Mouse (Mus musculus): Measurements from ENCODE around the gene Gm7579. TPM values are rescaled to one million over a fixed set of nuclear protein-coding genes. Genes with fewer than 3 reads are reported as not detected.
"Not testable (repeated sequence)": the region's sequence is repeated elsewhere in the genome, so short reads cannot be mapped to it uniquely, and the experiment has no call there.

Gm7579 gene
- polyA plus RNA-seq, 1 experiment from 2014 or later: not detected

GRCm38 (mm10) chr7:142201064-142201463 lies 10.6 kb upstream of the Gm7579 start, which contains the start of gene Krtap5-3:
Gene Krtap5-3, plus strand, starts transcription at chr7:142201364.
- DNase-seq (ENCODE audit: low spot score) (no peak), ATAC-seq (ENCODE audit: insufficient number of reproducible peaks, low FRiP score, low TSS enrichment, low read depth) (no peak)
- H3K27ac ChIP-seq (replicated peaks; ENCODE audit: low read depth, low read length): no peak within 1 kb of the TSS
- no peak within 1 kb of the TSS for H3K4me3 ChIP-seq (ENCODE audit: low read depth, low read length)
- no peaks in the 10 kb centered on the region for H3K27me3 ChIP-seq (ENCODE audit: control insufficient read depth, insufficient read depth, low read length)
- 44% methylated on average over 1 of the region's 1 CpGs for WGBS
- no peaks in the 10 kb centered on the region for H3K36me3 ChIP-seq (ENCODE audit: control insufficient read depth, insufficient read depth, low read length)
- H3K4me2 ChIP-seq (ENCODE audit: low read depth, severe bottlenecking): no peak within 1 kb of the TSS
- no peaks in the 10 kb centered on the region for H3K9me3 ChIP-seq (ENCODE audit: control insufficient read depth, low read length)
- no peaks in the 10 kb centered on the region for H3K4me1 ChIP-seq (ENCODE audit: control insufficient read depth, insufficient read depth, low read length)
- H3K9ac ChIP-seq (ENCODE audit: low read length): no peak within 1 kb of the TSS

GRCm38 (mm10) chr7:142205488-142205887 lies 6.2 kb upstream of the Gm7579 start:
- Histone ChIP-seq H3K36me3 (ENCODE audit: control insufficient read depth, insufficient read depth, low read length) (no peaks in the 10 kb centered on the region), H3K4me3 (ENCODE audit: low read depth, low read length) (no peak overlapping the region), H3K4me2 (ENCODE audit: low read depth, severe bottlenecking) (no peak overlapping the region), H3K27me3 (ENCODE audit: control insufficient read depth, insufficient read depth, low read length) (no peaks in the 10 kb centered on the region), H3K9ac (ENCODE audit: low read length) (no peak overlapping the region), H3K27ac (replicated peaks; ENCODE audit: low read depth, low read length) (no peak overlapping the region), H3K9me3 (ENCODE audit: control insufficient read depth, low read length) (no peaks in the 10 kb centered on the region), H3K4me1 (ENCODE audit: control insufficient read depth, insufficient read depth, low read length) (no peaks in the 10 kb centered on the region)
- ATAC-seq (ENCODE audit: insufficient number of reproducible peaks, low FRiP score, low TSS enrichment, low read depth) (no peak), DNase-seq (ENCODE audit: low spot score) (no peak)

- not testable (repeated sequence) for H3K4me1 ChIP-seq (ENCODE audit: control insufficient read depth, insufficient read depth, low read length); ATAC-seq (ENCODE audit: insufficient number of reproducible peaks, low FRiP score, low TSS enrichment, low read depth); H3K27ac ChIP-seq (replicated peaks; ENCODE audit: low read depth, low read length); H3K36me3 ChIP-seq (ENCODE audit: control insufficient read depth, insufficient read depth, low read length); DNase-seq (ENCODE audit: low spot score); H3K9ac ChIP-seq (ENCODE audit: low read length); H3K4me3 ChIP-seq (ENCODE audit: low read depth, low read length); H3K9me3 ChIP-seq (ENCODE audit: control insufficient read depth, low read length); H3K4me2 ChIP-seq (ENCODE audit: low read depth, severe bottlenecking); H3K27me3 ChIP-seq (ENCODE audit: control insufficient read depth, insufficient read depth, low read length)
- WGBS: 79% methylated on average over 5 of the region's 5 CpGs
These were observed 4.8 kb upstream of the Gm7579 start for GRCm38 (mm10) chr7:142206891-142207290.

- not testable (repeated sequence) for H3K27me3 ChIP-seq (ENCODE audit: control insufficient read depth, insufficient read depth, low read length); DNase-seq (ENCODE audit: low spot score); ATAC-seq (ENCODE audit: insufficient number of reproducible peaks, low FRiP score, low TSS enrichment, low read depth); H3K36me3 ChIP-seq (ENCODE audit: control insufficient read depth, insufficient read depth, low read length); H3K9ac ChIP-seq (ENCODE audit: low read length); H3K9me3 ChIP-seq (ENCODE audit: control insufficient read depth, low read length); H3K4me2 ChIP-seq (ENCODE audit: low read depth, severe bottlenecking); H3K4me3 ChIP-seq (ENCODE audit: low read depth, low read length); H3K4me1 ChIP-seq (ENCODE audit: control insufficient read depth, insufficient read depth, low read length); H3K27ac ChIP-seq (replicated peaks; ENCODE audit: low read depth, low read length)
- 72% methylated on average over 1 of the region's 1 CpGs for WGBS
These were observed 477 bp downstream of the Gm7579 start for GRCm38 (mm10) chr7:142212136-142212535.

GRCm38 (mm10) chr7:142224518-142224917 lies 12.9 kb downstream of the Gm7579 start:
- no peak overlapping the region for H3K9ac ChIP-seq (ENCODE audit: low read length)
- H3K36me3 ChIP-seq (ENCODE audit: control insufficient read depth, insufficient read depth, low read length): no peaks in the 10 kb centered on the region
- ATAC-seq (ENCODE audit: insufficient number of reproducible peaks, low FRiP score, low TSS enrichment, low read depth) (no peak), DNase-seq (ENCODE audit: low spot score) (no peak)
- no peaks in the 10 kb centered on the region for H3K4me1 ChIP-seq (ENCODE audit: control insufficient read depth, insufficient read depth, low read length)
- no peaks in the 10 kb centered on the region for H3K27me3 ChIP-seq (ENCODE audit: control insufficient read depth, insufficient read depth, low read length)
- WGBS: 32% methylated on average over 2 of the region's 2 CpGs
- no peak overlapping the region for H3K4me2 ChIP-seq (ENCODE audit: low read depth, severe bottlenecking)
- H3K9me3 ChIP-seq (ENCODE audit: control insufficient read depth, low read length): no peaks in the 10 kb centered on the region
- H3K4me3 ChIP-seq (ENCODE audit: low read depth, low read length): no peak overlapping the region
- no peak overlapping the region for H3K27ac ChIP-seq (replicated peaks; ENCODE audit: low read depth, low read length)

- not testable (repeated sequence) for H3K27ac ChIP-seq (replicated peaks; ENCODE audit: low read depth, low read length); H3K9ac ChIP-seq (ENCODE audit: low read length); H3K4me1 ChIP-seq (ENCODE audit: control insufficient read depth, insufficient read depth, low read length); H3K27me3 ChIP-seq (ENCODE audit: control insufficient read depth, insufficient read depth, low read length); H3K36me3 ChIP-seq (ENCODE audit: control insufficient read depth, insufficient read depth, low read length); H3K4me3 ChIP-seq (ENCODE audit: low read depth, low read length); DNase-seq (ENCODE audit: low spot score); H3K4me2 ChIP-seq (ENCODE audit: low read depth, severe bottlenecking); H3K9me3 ChIP-seq (ENCODE audit: control insufficient read depth, low read length); ATAC-seq (ENCODE audit: insufficient number of reproducible peaks, low FRiP score, low TSS enrichment, low read depth)
- 55% methylated on average over 3 of the region's 3 CpGs for WGBS
These were observed 18.2 kb downstream of the Gm7579 start, which contains the start of gene Krtap5-5 for GRCm38 (mm10) chr7:142229871-142230270. Gene Krtap5-5, minus strand, starts transcription at chr7:142229971.

GRCm38 (mm10) chr7:142231540-142231939 lies 19.9 kb downstream of the Gm7579 start:
- no peaks in the 10 kb centered on the region for H3K4me1 ChIP-seq (ENCODE audit: control insufficient read depth, insufficient read depth, low read length)
- ATAC-seq (ENCODE audit: insufficient number of reproducible peaks, low FRiP score, low TSS enrichment, low read depth) (no peak), DNase-seq (ENCODE audit: low spot score) (no peak)
- H3K4me3 ChIP-seq (ENCODE audit: low read depth, low read length): no peak overlapping the region
- no peaks in the 10 kb centered on the region for H3K27me3 ChIP-seq (ENCODE audit: control insufficient read depth, insufficient read depth, low read length)
- no peak overlapping the region for H3K27ac ChIP-seq (replicated peaks; ENCODE audit: low read depth, low read length)
- H3K36me3 ChIP-seq (ENCODE audit: control insufficient read depth, insufficient read depth, low read length): no peaks in the 10 kb centered on the region
- WGBS: 29% methylated on average over 1 of the region's 1 CpGs
- H3K9ac ChIP-seq (ENCODE audit: low read length): no peak overlapping the region
- H3K9me3 ChIP-seq (ENCODE audit: control insufficient read depth, low read length): no peaks in the 10 kb centered on the region; the same call in 1 of the 2 replicates
- H3K4me2 ChIP-seq (ENCODE audit: low read depth, severe bottlenecking): no peak overlapping the region

GRCm38 (mm10) chr7:142240978-142241377 lies 29.3 kb downstream of the Gm7579 start, which contains the start of gene Gm40460:
Gene Gm40460, minus strand, starts transcription at chr7:142241078.
- no peak within 1 kb of the TSS for H3K4me3 ChIP-seq (ENCODE audit: low read depth, low read length)
- 64% methylated on average over 2 of the region's 2 CpGs for WGBS

GRCm38 (mm10) chr7:142249824-142250223 lies 38.2 kb downstream of the Gm7579 start:
- H3K4me2 ChIP-seq (ENCODE audit: low read depth, severe bottlenecking): no peak overlapping the region
- peak; percentile 53 for DNase-seq (ENCODE audit: low spot score)
- no peaks in the 10 kb centered on the region for H3K27me3 ChIP-seq (ENCODE audit: control insufficient read depth, insufficient read depth, low read length)
- ATAC-seq (ENCODE audit: insufficient number of reproducible peaks, low FRiP score, low TSS enrichment, low read depth): no peak
- no peak overlapping the region for H3K4me3 ChIP-seq (ENCODE audit: low read depth, low read length)
- no peaks in the 10 kb centered on the region for H3K4me1 ChIP-seq (ENCODE audit: control insufficient read depth, insufficient read depth, low read length)
- no peak overlapping the region for H3K27ac ChIP-seq (replicated peaks; ENCODE audit: low read depth, low read length)
- H3K9me3 ChIP-seq (ENCODE audit: control insufficient read depth, low read length): no peaks in the 10 kb centered on the region
- WGBS: 0% methylated on average over 1 of the region's 1 CpGs
- no peak overlapping the region for H3K9ac ChIP-seq (ENCODE audit: low read length)
- no peaks in the 10 kb centered on the region for H3K36me3 ChIP-seq (ENCODE audit: control insufficient read depth, insufficient read depth, low read length)

More at GRCm38 (mm10) chr7:142240978-142241377, 29.3 kb downstream of the Gm7579 start, which contains the start of gene Gm40460:
- H3K27me3 ChIP-seq (ENCODE audit: control insufficient read depth, insufficient read depth, low read length): no peaks in the 10 kb centered on the region
- no peaks in the 10 kb centered on the region for H3K4me1 ChIP-seq (ENCODE audit: control insufficient read depth, insufficient read depth, low read length)
- H3K27ac ChIP-seq (replicated peaks; ENCODE audit: low read depth, low read length): no peak within 1 kb of the TSS
- no peak within 1 kb of the TSS for H3K9ac ChIP-seq (ENCODE audit: low read length)
- H3K9me3 ChIP-seq (ENCODE audit: control insufficient read depth, low read length): no peaks in the 10 kb centered on the region; the same call in 1 of the 2 replicates
- DNase-seq (ENCODE audit: low spot score) (no peak), ATAC-seq (ENCODE audit: insufficient number of reproducible peaks, low FRiP score, low TSS enrichment, low read depth) (no peak)
- H3K36me3 ChIP-seq (ENCODE audit: control insufficient read depth, insufficient read depth, low read length): no peaks in the 10 kb centered on the region
- H3K4me2 ChIP-seq (ENCODE audit: low read depth, severe bottlenecking): no peak within 1 kb of the TSS

Data from limb, embryonic 11.5 days (tissue).